Comparison of ENCODE assay signal across 15 mouse cellular contexts in the genomic region with DNA sequence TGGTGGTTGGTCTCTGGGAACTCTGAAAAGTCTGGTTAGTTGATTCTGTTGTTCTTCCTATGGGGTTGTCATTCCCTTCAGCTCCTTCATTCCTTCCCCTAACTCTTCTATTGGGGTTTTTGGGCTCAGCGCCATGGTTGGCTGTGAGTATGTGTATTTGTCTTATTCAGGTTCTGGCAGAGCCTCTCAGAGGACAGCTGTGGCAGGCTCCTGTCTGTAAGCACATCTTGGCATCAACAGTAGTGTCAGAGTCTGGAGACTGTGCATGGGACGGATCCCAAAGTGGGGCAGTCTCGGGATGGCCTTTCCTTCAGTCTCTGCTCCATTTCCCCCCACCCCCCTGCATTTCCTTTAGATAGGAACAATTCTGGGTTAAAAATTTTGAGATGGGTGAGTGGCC.
DNase-seq lines count a peak whose midpoint lies in the region; ATAC-seq and TF ChIP-seq lines count a peak whose summit lies in the region.
"Had no signal": no experiment of that assay in that cellular context is flagged by ENCODE, and none has a peak within 500 bp of the region (broad histone marks: within the 10 kb centered on the region; RNA-seq: fewer than 3 reads in every experiment).

No protein-coding gene starts in this region.

- 79% methylated on average over 3 of the region's 3 CpGs for WGBS in forebrain, embryonic 13.5 days
- WGBS in forebrain, embryonic 10.5 days, result 93% methylated on average over 3 of the region's 3 CpGs
- WGBS in hindbrain, embryonic 15.5 days, result 74% methylated on average over 3 of the region's 3 CpGs
- 88% methylated on average over 3 of the region's 3 CpGs for WGBS in hindbrain, embryonic 12.5 days
- WGBS in lung, postnatal 0 days, result 51% methylated on average over 3 of the region's 3 CpGs

- no peaks in the 10 kb centered on the region for H3K9me3 ChIP-seq in forebrain, embryonic 13.5 days (replicated peaks)
- H3K9me3 ChIP-seq in forebrain, embryonic 10.5 days, result no peaks in the 10 kb centered on the region
- H3K9me3 ChIP-seq in hindbrain, embryonic 15.5 days, result no peaks in the 10 kb centered on the region
- no peaks in the 10 kb centered on the region for H3K9me3 ChIP-seq in hindbrain, embryonic 12.5 days (replicated peaks)
- no peaks in the 10 kb centered on the region for H3K9me3 ChIP-seq in lung, postnatal 0 days (ENCODE audit: low read length)
- H3K9me3 ChIP-seq: limb, embryonic 12.5 days; liver, embryonic 15.5 days had no signal

- H3K4me1 ChIP-seq in forebrain, embryonic 13.5 days, result peaks cover 10% of the 10 kb centered on the region
- H3K4me1 ChIP-seq in forebrain, embryonic 10.5 days, result peaks cover 8% of the 10 kb centered on the region; the same call in 1 of the 2 replicates
- H3K4me1 ChIP-seq in hindbrain, embryonic 15.5 days (replicated peaks), result no peaks in the 10 kb centered on the region
- no peaks in the 10 kb centered on the region for H3K4me1 ChIP-seq in hindbrain, embryonic 12.5 days
- no peaks in the 10 kb centered on the region for H3K4me1 ChIP-seq in lung, postnatal 0 days (ENCODE audit: insufficient read depth, low read depth, low read length)
- H3K4me1 ChIP-seq: limb, embryonic 12.5 days; liver, embryonic 15.5 days had no signal

- no peaks in the 10 kb centered on the region for H3K36me3 ChIP-seq in forebrain, embryonic 13.5 days (ENCODE audit: poor library complexity, severe bottlenecking)
- no peaks in the 10 kb centered on the region for H3K36me3 ChIP-seq in forebrain, embryonic 10.5 days (replicated peaks)
- H3K36me3 ChIP-seq in hindbrain, embryonic 15.5 days, result no peaks in the 10 kb centered on the region
- H3K36me3 ChIP-seq in hindbrain, embryonic 12.5 days, result no peaks in the 10 kb centered on the region
- H3K36me3 ChIP-seq in lung, postnatal 0 days (ENCODE audit: insufficient read depth, low read length), result no peaks in the 10 kb centered on the region
- H3K36me3 ChIP-seq: limb, embryonic 12.5 days; liver, embryonic 15.5 days had no signal

- H3K27me3 ChIP-seq in forebrain, embryonic 13.5 days, result no peaks in the 10 kb centered on the region
- H3K27me3 ChIP-seq in forebrain, embryonic 10.5 days (ENCODE audit: poor library complexity, severe bottlenecking), result no peaks in the 10 kb centered on the region
- no peaks in the 10 kb centered on the region for H3K27me3 ChIP-seq in hindbrain, embryonic 15.5 days
- no peaks in the 10 kb centered on the region for H3K27me3 ChIP-seq in hindbrain, embryonic 12.5 days
- no peaks in the 10 kb centered on the region for H3K27me3 ChIP-seq in lung, postnatal 0 days (replicated peaks; ENCODE audit: insufficient read depth, low read length)
- H3K27me3 ChIP-seq: limb, embryonic 12.5 days; liver, embryonic 15.5 days had no signal

- peak; percentile 72 for ATAC-seq in forebrain, embryonic 13.5 days
- ATAC-seq in hindbrain, embryonic 15.5 days (ENCODE audit: low FRiP score, low read depth), result peak; percentile 66
- no peak for ATAC-seq in hindbrain, embryonic 12.5 days (ENCODE audit: low FRiP score)
- ATAC-seq in lung, postnatal 0 days, result peak; percentile 38; the same call in 1 of the 2 replicates
- ATAC-seq: Patski had no signal

- no peak for DNase-seq in forebrain, embryonic 10.5 days (ENCODE audit: extremely low spot score, low spot score)
- DNase-seq in gastrocnemius, adult 2 months, result peak; percentile 43
- peak; percentile 6 for DNase-seq in lung, postnatal 0 days (ENCODE audit: low spot score)
- no peak for DNase-seq in urinary bladder, adult 18-20 months (ENCODE audit: low spot score in 2 of 2)
- DNase-seq in spleen, adult 12 weeks (ENCODE audit: low spot score), result no peak
- DNase-seq: cerebellum, adult 11-12 months; kidney, adult 11 months; kidney, postnatal 25 days; thymus, postnatal 14 days had no signal

- TF ChIP-seq EP300 in lung, postnatal 0 days (IDR thresholded peaks at IDR 0.05), result no peak

- H3K4me2 ChIP-seq in forebrain, embryonic 13.5 days, result no peak overlapping the region
- no peak overlapping the region for H3K4me2 ChIP-seq in hindbrain, embryonic 15.5 days
- no peak overlapping the region for H3K4me2 ChIP-seq in hindbrain, embryonic 12.5 days (replicated peaks)
- H3K4me2 ChIP-seq in lung, postnatal 0 days (replicated peaks; ENCODE audit: low read depth, low read length), result no peak overlapping the region
- H3K4me2 ChIP-seq: limb, embryonic 12.5 days; liver, embryonic 15.5 days had no signal

- peak overlapping the region; percentile 6; the same call in 1 of the 2 replicates for H3K27ac ChIP-seq in forebrain, embryonic 13.5 days
- H3K27ac ChIP-seq in forebrain, embryonic 10.5 days, result no peak overlapping the region
- H3K27ac ChIP-seq in hindbrain, embryonic 15.5 days (replicated peaks), result no peak overlapping the region
- H3K27ac ChIP-seq in hindbrain, embryonic 12.5 days, result no peak overlapping the region
- no peak overlapping the region for H3K27ac ChIP-seq in gastrocnemius, adult 2 months
- no peak overlapping the region for H3K27ac ChIP-seq in lung, postnatal 0 days (ENCODE audit: low read length)
- H3K27ac ChIP-seq: limb, embryonic 12.5 days; liver, embryonic 15.5 days had no signal

- intact Hi-C loops in gastrocnemius, adult 2 months (cut with DNase I), result no loop called here

- no peak overlapping the region for H3K9ac ChIP-seq in forebrain, embryonic 13.5 days
- H3K9ac ChIP-seq in hindbrain, embryonic 15.5 days, result no peak overlapping the region
- no peak overlapping the region for H3K9ac ChIP-seq in hindbrain, embryonic 12.5 days
- H3K9ac ChIP-seq in lung, postnatal 0 days (replicated peaks; ENCODE audit: low read depth), result no peak overlapping the region
- H3K9ac ChIP-seq: limb, embryonic 12.5 days; liver, embryonic 15.5 days had no signal

- H3K4me3 ChIP-seq in forebrain, embryonic 13.5 days, result no peak overlapping the region
- H3K4me3 ChIP-seq in forebrain, embryonic 10.5 days, result no peak overlapping the region
- no peak overlapping the region for H3K4me3 ChIP-seq in hindbrain, embryonic 15.5 days
- no peak overlapping the region for H3K4me3 ChIP-seq in hindbrain, embryonic 12.5 days
- H3K4me3 ChIP-seq in gastrocnemius, adult 2 months, result no peak overlapping the region
- no peak overlapping the region for H3K4me3 ChIP-seq in lung, postnatal 0 days (ENCODE audit: low read depth, low read length)
- H3K4me3 ChIP-seq: limb, embryonic 12.5 days; liver, embryonic 15.5 days had no signal

- TF ChIP-seq CTCF in gastrocnemius, adult 2 months (IDR thresholded peaks at IDR 0.05), result no peak
- no peak for TF ChIP-seq CTCF in lung, postnatal 0 days (IDR thresholded peaks at IDR 0.05)

Comparison
In these comparisons a context has a peak if more than half of its experiments do, and no peak if none do; other contexts are left out.
1. DNase-seq: peak in gastrocnemius, adult 2 months (single experiment) and lung, postnatal 0 days (single experiment); none in forebrain, embryonic 10.5 days (single experiment), urinary bladder, adult 18-20 months (0 of 2) and spleen, adult 12 weeks (single experiment).